Mouse (Mus musculus): ENCODE measurements around the gene Olfr215.

DNA sequence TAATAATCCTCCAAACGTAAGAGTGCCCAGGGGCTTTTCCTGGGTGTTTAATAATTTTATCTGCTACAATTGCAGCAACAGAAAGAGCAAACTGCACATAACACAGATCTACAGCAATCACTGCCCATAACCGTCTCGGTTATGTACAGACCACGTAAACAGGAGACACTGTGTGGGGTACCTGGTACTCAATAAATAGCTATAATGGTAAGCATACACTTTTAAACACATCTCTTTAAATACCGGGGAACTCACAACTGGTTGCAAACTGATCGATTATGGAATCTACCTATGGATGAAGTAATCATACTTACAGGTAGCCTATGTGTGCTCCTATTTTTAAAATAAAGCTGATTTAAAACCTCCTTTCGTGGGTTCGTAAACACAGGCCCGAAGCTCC lies 44.1 kb upstream of the Olfr215 start:
- TF ChIP-seq CTCF (IDR thresholded peaks at IDR 0.05; ENCODE audit: low read depth) (no peak), EP300 (IDR thresholded peaks at IDR 0.05; ENCODE audit: low read depth) (no peak)

All from heart, postnatal 0 days (tissue).